Mouse (Mus musculus): ENCODE data around the gene Ptch1.

DNA sequence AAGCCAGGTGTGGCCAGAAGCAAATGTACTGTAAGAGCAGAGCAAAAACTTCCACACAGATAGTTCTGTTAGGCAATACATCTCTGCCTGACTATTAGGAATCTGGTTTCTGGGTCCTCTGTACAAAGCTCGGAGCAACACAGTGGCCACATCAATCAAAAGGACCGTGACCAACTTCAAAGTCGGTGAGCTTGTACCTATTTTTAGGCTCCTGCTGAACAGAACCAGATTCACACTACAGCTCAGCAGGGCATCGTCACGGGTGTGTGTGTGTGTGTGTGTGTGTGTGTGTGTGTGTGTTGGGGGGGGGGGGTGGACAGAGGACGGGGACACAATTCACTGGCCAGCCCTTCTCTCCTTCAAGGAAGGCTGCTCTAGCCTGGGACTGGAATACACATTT is 61.0 kb downstream of the Ptch1 start:
- TF ChIP-seq USF1 (IDR thresholded peaks at IDR 0.05; ENCODE audit: low read depth, low read length) (no peak), CTCF (conservative IDR thresholded peaks at IDR 0.05 in 1 of 2, IDR thresholded peaks at IDR 0.05 in 1 of 2; ENCODE audit: low read depth in 2 of 2, low read length in 2 of 2) (no peak), MAFK (IDR thresholded peaks at IDR 0.05; ENCODE audit: insufficient replicate concordance, low read length) (no peak), POLR2A (IDR thresholded peaks at IDR 0.05; ENCODE audit: low read depth, low read length) (no peak), ZKSCAN1 (IDR thresholded peaks at IDR 0.05; ENCODE audit: borderline replicate concordance, low read depth, low read length) (no peak), TBP (conservative IDR thresholded peaks at IDR 0.05; ENCODE audit: low read depth, low read length) (no peak), SMC3 (IDR thresholded peaks at IDR 0.05; ENCODE audit: low read depth, low read length) (no peak), MEF2A (IDR thresholded peaks at IDR 0.05; ENCODE audit: borderline replicate concordance, low read depth, low read length) (no peak), GABPA (IDR thresholded peaks at IDR 0.05; ENCODE audit: insufficient replicate concordance, low read depth, low read length) (no peak), KAT2A (IDR thresholded peaks at IDR 0.05; ENCODE audit: insufficient replicate concordance, low read length) (no peak), HCFC1 (IDR thresholded peaks at IDR 0.05; ENCODE audit: low read depth, low read length) (no peak), SIN3A (IDR thresholded peaks at IDR 0.05; ENCODE audit: low read length) (no peak), NRF1 (IDR thresholded peaks at IDR 0.05; ENCODE audit: low read depth, low read length) (no peak)

Measured in CH12.LX (cell line).